Mouse (Mus musculus) mesoderm, embryonic 11.5 days (tissue): ENCODE data around the gene Cyth1.

Experiments used
- DNase-seq: peaks from one replicate; pipeline ENCODE4 v3.0.0-alpha.2; 2012; ENCODE audit warnings: low read depth, low spot score

Cyth1 gene

DNA sequence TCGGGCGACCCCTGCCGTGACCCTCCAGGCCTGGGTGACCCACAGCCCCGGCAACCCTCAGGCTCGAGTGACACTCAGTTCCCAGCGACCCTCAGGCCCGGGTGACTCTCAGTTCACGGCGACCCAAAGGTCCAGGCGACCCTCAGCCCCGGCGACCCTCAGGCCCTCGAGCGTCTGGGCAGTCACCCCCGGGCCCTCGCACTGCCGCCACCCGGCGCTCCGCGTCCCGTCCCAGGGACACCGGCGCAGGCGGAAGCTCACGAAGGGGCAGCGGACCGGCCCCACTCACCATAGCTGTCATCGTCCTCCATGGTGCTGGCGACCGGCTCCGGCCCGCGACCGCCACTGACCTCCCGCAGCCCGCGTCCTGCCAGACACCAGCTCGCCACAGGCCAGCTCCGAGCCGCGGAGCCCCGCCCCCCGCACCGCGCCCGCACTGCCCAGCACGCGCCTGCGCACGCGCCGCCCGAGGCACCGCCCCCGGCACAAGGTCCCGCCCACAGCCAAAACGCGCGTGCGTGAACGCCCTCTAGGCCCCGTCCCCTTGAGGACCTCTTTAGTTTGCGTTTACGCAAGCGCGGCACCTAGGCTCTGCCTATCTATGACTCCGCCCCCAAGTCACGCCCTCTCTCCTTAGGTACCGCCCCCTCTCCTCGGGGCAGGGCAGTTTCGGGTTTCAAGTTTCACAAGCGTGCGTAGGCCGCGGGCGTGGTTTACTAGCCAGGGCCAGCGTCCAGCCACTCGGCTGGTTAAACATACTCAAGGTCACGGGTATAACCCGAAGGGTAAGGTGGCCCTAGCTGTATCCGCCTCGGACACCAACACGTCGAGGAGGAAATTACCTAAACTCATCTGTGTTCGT lies at the start of gene Cyth1:
Gene Cyth1, minus strand, starts transcription at position 443 of the 862 bp plus-strand sequence.
- DNase-seq, result peak; percentile 99

DNA sequence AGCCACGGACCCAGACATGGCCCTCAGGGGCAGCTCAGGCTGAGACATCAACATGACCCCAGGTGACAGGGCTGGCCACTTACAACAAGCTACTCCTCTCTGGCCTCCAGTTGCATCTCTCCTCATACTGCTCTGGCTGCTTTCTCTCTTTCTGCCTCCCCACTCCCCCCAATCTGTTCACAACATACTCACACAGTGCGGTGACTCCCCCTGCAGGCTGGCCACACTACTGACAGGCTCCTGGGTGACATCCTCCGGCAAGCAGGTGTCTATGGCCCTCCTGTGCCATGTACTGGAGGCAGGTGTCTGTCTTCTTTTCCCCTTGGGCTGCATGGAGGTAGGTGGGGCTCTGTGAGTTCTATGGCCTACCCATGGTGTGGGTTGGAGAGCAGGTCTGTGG lies 49.6 kb upstream of the Cyth1 start:
- DNase-seq, result no peak

DNA sequence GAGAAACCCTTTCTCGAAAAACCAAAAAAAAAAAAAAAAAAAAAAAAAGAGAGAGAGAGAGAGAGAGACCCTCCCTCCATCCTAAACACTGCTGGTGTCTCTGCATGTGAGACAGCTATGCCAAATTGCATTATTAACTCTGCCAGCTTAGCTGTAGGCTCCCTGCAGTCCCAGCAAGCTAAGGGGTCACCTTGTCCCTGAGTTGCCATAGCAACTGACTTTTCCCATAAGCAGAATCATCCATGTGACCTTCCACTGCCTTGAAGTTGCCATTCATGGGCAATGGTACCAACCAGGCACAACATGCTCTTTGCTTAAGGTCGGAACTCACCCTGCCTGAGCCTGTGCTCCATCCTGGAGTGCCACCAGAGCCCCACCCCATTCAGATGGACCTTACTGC lies 46.6 kb upstream of the Cyth1 start:
- no peak for DNase-seq

DNA sequence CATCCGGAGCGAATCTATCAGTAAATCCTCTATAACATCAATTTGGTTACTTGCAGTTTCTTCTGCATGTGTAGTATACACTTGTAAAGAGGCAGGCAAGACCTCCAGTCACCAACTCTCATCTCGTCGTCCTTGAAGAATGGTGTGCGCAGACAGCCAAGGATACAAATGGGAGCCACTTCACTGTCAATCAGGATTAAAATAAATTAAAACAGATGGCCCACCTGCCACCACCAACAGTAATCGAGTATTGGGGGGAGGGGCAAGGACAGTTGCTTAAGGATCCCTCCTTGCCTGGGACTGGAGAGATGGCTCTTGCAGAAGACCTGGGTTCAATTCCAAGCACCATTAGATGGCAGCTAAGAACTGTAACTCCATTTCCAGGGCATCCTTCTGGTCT lies 44.3 kb upstream of the Cyth1 start:
- no peak for DNase-seq

DNA sequence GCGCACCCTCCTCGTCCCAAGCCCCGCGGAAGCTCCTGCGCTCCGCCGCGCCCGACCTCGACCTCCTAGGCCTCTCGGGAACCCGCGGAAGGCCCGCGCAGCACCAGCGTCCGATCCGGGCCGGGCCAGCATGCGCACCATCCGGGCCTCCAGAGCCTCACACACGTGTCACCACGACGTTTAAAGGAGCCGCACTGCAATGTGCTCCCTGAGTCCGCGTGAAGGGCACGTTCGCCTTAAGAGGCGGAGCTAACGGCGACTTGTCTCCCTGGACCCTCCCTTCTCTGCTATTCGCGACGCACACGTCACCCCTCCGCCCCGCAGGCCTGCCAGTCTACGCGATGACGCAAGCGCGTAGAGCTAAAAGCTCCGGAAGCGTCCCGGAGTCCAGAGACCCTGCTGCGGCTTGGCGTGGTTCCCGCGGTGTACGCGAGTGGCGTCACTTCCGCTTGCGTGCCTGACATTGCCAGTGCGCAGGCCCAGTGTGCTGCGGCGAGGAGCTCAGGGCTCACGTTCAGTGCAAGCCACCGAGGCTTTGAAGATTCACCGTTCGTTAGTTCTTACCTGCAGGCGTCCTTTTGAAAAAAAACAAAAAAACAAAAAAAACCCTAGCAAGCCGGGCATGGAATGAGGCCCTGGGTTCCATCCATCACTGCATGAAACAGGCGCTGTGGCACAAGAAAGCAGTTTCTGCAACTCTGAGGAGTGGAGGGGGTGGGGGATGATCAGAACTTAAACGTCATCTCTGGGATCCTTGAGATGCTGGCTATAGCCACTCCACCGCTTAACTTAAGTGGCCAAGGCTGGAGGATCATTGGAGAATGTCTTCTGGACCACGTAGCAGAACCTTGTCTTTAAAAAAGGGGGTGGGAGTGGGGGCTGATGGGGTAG lies 41.9 kb upstream of the Cyth1 start, which contains the start of gene Usp36:
Gene Usp36, minus strand, starts transcription at position 246 of the 891 bp plus-strand sequence.
- peak; percentile 100 for DNase-seq

DNA sequence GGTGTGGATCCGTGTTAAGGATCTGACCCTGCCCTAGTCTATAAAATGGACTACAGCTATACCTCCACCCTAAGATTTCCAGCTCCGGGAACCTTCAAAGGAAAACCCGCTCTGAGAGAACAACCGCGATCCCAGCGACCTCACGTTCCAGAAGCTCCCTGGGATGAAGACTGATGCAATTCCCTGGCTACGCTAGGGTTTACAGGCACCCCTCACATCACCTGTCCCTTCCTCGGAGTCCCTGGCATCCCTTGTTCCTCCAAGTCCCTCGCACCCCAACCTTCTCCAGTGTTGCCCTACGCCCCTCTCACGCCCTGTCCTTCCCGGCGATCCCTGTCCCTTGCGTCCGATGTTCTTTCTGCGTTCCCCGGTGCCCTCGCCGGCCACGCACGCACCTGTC lies 41.2 kb upstream of the Cyth1 start:
- DNase-seq, result peak; percentile 11

DNA sequence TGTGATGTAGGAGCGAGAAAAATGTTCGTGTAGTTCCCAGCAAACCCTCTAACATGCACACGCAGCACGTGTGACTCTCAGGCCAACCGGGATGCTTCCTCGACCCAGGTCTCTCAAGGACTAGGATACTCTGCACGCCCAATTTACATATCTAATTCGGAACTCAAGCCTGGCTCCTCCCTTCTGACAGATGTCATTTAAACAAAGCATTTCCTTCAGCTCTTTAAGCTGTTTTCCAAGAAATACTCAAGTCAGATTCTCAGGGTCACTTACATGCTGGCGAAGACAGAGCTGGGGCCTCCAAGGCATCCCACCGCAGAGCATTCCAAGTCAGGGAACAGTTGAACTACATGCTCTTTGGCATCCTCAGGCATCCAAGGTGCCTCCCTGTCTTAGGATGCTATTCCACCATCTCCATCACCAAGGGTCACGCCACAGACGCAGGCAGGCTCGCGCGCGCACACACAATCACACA lies 40.7 kb upstream of the Cyth1 start:
- DNase-seq, result peak; percentile 41

DNA sequence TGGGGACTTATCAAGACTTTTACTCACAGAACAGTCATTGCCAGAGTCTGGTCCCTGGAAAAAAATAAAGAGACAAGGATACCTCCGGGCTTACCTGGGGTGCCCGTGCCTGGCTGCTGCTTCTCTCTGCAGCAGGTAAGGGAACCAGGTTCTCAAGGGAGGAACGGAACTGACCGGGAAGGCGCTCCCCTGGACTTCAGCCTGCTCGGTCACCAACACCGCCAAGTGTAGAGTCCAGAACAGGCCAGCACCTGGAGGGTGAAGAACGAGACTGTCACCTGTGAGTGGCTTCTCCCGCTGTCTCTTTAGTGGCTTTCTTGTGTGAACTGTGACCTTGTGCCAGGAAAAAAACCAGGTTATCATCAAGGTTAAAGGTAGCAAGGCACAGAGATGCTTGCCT lies 39.2 kb upstream of the Cyth1 start:
- DNase-seq, result no peak

DNA sequence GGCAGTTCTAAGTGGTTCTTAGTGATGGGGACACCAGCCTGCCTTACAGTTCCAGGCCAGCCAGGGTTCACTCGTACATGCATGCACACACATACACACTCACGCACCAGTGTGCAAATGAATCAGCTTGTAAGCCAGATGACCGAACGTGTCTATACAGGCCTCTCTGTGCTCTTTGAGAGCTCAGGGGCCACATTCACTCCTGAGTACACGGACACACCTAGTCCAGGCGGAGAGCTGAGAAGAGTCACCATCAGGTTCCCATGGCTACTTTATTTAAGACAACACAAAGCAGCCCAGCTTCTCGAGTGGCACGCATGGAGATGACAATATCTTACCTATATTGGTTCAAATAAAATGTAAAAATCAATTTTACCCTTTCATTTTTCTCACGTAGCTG lies 38.0 kb upstream of the Cyth1 start:
- DNase-seq, result no peak

DNA sequence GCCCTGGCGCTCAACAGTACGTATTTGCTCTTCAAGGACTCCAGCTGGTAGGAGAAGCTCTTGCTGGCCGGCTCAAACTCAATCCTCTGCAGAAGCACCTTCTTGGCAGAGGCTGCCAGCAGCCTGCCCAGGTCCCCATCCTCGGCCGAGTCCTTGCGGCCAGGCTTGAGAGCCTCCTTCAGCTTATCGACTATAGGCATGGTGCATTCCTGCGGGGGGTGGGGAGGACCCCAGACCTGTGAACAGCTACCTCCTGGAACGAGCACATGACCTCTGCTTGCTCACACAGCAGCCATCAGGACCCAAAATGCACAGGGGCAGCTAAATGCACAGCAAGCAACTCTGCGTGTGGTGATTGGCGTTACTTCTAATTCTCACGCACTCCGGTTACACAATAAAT lies 37.4 kb upstream of the Cyth1 start:
- DNase-seq, result no peak

DNA sequence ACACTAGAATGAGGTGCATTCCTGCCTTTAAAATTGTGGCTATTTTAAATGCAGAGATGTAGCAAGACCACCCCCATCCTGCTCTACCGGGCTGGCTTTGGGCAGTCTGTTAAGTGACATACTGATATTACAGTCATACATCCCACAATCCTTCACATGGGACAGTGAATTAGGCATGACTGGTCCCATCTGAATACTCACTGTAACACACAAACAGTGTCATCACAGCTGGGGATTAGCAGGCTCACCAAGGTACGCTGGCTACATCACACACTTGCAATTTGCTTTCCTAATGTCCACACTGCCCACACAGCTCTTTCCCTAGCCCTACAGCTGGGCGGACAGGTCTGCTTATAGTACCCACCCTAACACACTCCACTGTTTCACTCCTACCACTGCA lies 31.8 kb upstream of the Cyth1 start:
- no peak for DNase-seq

DNA sequence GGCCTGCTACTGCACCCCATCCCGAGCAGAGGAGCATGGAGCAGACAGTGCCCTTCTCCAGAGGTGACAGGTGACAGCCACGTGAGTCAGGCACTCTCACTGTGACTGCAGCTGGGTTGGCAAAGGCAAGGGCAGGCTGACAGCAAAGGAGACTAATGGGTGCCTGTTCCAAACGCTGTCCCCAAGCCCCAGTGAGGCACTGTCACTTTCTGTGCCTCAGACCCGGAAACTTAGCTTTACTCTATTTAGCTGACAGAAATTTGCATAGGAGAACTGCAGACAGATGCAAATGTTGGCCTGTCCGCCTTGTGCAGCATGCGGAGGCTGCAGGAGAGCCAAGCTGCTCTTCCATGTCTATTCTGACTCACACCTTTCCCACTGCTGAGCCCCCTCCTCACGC lies 27.9 kb upstream of the Cyth1 start:
- no peak for DNase-seq

DNA sequence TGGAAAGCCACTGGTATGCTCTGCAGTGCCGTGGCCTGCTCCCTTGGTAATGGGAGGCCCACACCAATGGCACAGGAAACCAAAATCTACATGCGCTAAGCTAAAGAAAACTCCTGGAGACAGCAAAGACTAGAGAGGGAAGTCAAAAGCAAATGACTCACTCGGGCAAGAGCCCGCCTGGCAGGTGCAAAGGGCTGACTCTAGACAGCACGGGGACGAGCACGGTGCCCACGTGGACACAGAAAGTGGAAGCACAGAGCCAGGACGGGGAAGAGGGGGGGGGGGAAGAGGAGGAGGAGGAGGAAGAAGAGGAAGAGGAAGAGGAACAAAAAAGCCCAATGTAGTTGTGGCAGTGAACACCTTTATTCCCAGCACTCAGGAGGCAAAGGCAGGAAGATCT lies 26.7 kb upstream of the Cyth1 start:
- DNase-seq, result no peak

DNA sequence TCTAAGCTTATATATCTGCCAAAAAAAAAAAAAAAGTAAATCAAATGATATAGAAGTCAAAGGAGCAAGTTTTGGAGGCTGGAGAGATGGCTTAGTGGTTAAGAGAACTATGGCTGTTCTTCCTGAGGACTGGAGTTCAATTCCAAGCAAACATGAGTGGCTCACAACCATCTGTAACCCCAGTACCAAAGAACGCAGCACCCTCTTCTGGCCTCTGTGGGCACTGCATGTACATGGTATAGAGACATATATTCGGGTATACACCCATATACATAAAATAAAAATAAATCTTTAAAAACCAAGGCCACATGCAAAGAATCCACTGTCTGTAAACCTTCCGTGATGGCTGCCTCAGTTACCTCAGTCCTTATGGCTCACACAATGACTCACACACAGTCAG lies 21.4 kb upstream of the Cyth1 start:
- DNase-seq, result peak; percentile 23

DNA sequence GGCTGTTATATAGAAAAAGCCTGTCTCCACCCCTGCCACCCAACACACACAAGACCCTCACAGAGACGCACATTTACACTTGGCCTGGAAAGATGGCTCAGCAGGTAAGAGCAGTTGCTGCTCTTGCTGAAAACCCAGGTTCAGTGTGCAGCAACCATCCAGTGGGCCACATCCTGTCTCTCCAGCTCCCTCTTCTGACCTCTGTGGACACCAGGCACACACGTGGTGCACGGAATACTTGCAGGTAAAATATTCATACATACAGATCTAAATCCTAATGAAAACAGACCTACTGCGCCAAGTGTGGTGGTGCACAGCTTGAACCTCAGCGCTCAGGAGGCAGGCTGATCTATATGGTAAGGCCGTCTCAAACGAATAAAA lies 18.3 kb upstream of the Cyth1 start:
- DNase-seq, result no peak

DNA sequence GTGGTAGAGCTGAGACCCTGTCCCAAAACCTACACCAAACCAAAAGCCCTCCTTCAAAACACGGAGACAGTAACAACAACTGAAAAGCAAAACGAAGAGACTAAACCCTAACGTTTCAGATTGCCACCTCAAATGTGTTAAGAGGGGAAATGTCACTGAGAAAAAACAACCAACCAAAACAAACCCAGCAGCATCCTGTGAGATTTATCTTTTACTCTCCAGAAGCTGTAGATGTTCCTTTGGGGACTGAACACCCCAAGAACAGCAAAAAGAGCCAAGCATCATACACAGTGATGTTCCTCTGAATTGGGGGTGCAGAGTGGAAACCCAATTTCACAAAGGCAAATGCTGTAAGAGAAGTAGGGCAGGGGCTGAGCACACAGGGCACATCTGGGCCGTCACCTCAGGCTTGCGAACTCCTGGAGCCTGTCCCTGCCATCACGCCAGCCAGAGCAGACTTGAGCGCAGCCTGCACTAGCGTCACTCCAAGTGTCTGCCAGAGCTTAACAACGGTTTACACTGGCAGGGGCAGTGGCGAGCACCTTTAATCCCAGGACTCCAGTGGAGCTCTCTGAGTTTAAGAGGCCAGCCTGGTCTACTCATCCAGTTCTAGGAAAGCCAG lies 17.8 kb upstream of the Cyth1 start:
- DNase-seq, result no peak

DNA sequence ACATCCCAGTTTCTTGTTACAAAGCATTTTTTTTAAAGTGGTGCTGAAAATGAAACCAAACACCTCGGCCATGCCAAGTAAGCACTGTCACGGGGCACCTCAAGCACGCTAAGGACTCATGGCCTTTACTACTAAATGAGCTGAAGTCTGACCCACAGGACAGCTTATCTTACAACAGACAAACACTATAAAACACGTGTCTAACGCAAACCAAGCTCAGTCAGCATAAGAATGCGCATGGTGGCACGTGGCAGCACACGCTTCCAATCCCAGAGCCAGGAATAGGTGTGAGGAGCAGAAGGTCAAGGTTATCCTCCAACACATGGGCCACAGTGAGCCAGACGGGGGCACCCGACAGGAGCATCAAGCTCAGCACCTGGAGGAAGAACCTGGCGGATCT lies 17.2 kb upstream of the Cyth1 start:
- DNase-seq, result no peak

DNA sequence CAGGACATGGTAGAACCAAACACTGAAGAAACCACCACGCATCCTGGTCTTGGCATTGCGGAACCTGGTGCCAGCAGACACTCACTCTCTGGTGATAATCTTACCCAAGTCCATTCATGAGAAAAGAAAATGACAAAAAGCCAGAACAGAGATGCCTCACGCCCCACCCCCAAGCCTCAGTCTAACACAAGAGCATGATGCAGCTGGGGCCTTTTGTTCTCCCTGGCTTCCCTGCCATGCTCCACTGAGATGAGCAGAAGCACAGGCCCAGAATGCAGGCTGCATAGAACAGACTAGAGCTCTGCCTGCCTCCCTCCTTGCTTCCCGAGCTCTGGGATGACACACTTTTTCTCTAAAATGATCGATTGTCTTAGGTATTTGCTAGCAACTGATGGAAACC lies 14.8 kb upstream of the Cyth1 start:
- no peak for DNase-seq

DNA sequence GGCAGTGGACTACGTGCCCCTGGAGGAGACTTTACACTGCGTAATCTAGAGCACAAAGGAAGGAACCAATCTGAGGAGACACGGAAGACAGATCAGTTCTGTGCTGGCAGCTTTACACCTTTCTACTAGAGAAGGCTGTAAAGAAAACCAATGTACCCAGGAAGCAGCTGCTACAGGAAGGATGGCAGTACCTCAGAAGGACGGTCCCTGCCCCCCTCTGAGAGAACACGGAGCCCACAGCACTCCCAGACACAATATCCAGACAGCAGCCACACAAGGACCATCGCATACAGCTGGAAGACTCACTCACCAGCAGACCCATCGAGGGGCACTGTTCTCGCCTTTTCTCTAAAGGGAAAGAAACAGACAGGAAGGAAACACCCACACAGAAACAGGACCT lies 11.7 kb upstream of the Cyth1 start:
- no peak for DNase-seq

DNA sequence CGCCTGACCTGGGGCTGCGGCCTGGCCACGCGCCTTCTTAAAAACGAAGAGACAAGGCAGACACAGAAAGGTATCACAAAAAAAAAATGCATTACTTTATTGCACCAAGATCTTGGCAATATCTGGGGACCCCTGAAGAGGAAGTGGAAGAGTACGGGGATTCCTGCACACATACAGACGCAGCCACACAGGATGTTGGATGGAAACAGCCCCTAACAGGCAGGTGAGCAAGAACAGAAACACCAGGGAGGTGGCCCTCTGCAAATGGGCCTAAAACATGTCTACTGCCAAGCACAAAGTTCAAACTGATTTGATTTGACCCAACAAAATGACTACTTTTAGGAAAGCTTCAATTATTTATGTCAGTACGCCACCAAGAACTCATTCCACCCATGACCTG lies 11.2 kb upstream of the Cyth1 start:
- DNase-seq, result no peak

DNA sequence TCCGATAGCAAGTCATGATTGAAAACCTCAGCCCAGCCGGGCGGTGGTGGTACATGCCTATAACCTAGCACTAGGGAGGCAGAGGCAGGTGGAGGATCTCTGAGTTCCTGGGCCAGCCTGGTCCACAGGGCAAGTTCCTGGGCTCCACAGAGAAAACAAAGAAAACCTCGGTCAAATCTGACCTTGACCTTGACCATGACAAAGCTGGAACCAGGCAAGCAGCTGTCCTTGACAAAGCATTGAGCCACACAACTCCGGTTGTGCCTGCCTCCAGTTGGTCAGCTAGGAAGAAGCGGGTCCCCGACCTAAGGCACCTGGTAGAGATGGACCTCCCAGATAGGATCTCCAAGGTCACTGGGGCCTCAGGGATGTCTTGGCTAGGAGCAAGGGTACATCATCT lies 8.0 kb upstream of the Cyth1 start:
- no peak for DNase-seq
